Mouse (Mus musculus) MEL (cell line): ENCODE measurements around the gene Med19. TPM values are rescaled to one million over a fixed set of nuclear protein-coding genes. Genes with fewer than 3 reads are reported as not detected.

Source experiments
- DNase-seq: peaks from one replicate; pipeline ENCODE4 v3.0.0; 2011; ENCODE audit warnings: low read depth, low spot score
- H3K27ac ChIP-seq: 2 replicates; pipeline ENCODE4 v1.5.1; 2012; ENCODE audit warnings: low read depth, mild to moderate bottlenecking, control low read depth, low read length, moderate library complexity; ENCODE audit not compliant: control insufficient read depth
- H3K27me3 ChIP-seq, 2 experiments: fragments of 150-350 bp in 1 of 2; sonication (generic) in 1 of 2; 2 replicates each; pipeline ENCODE4 v1.6.1; 2012; ENCODE audit warnings: low read length in 2 of 2, mild to moderate bottlenecking in 2 of 2, improper control_type of control experiment in 1 of 2, moderate library complexity in 1 of 2; ENCODE audit not compliant: insufficient read depth in 2 of 2, control insufficient read depth in 1 of 2
- H3K36me3 ChIP-seq, 2 experiments: 2 replicates each; pipeline ENCODE4 v1.6.1; 2012 to 2014; ENCODE audit warnings: low read length in 2 of 2, improper control_type of control experiment in 1 of 2, inconsistent platforms in 1 of 2, mild to moderate bottlenecking in 1 of 2; ENCODE audit not compliant: insufficient read depth in 2 of 2, control insufficient read depth in 1 of 2
- H3K4me1 ChIP-seq, 2 experiments: fragments of 150-350 bp in 1 of 2; sonication (generic) in 1 of 2; 2 replicates each; pipeline ENCODE4 v1.6.1; 2012; ENCODE audit warnings: low read length in 2 of 2, improper control_type of control experiment in 1 of 2, mild to moderate bottlenecking in 1 of 2; ENCODE audit not compliant: insufficient read depth in 2 of 2, control insufficient read depth in 1 of 2
- H3K4me3 ChIP-seq, 2 experiments: fragments of 150-350 bp in 1 of 2; sonication (generic) in 1 of 2; 2 replicates each; pipeline ENCODE4 v1.5.1; 2012; ENCODE audit warnings: low read depth in 2 of 2, low read length in 2 of 2, mild to moderate bottlenecking in 2 of 2, moderate library complexity in 2 of 2, control low read depth in 1 of 2, improper control_type of control experiment in 1 of 2; ENCODE audit not compliant: control insufficient read depth in 1 of 2, insufficient read depth in 1 of 2
- H3K79me2 ChIP-seq: 2 replicates; pipeline ENCODE4 v1.6.1; 2012; ENCODE audit warnings: mild to moderate bottlenecking, low read length, moderate library complexity; ENCODE audit not compliant: control insufficient read depth, poor library complexity, insufficient read depth
- H3K9ac ChIP-seq: 2 replicates; pipeline ENCODE4 v1.6.1; 2012; ENCODE audit warnings: low read depth, mild to moderate bottlenecking, control low read depth, low read length, moderate library complexity; ENCODE audit not compliant: control insufficient read depth, poor library complexity, severe bottlenecking
- H3K9me3 ChIP-seq: fragments of 150-350 bp; sonication (generic); replicated peaks from 2 replicates; pipeline ENCODE4 v1.6.1; 2012; ENCODE audit warnings: mild to moderate bottlenecking, low read length, improper control_type of control experiment, moderate library complexity; ENCODE audit not compliant: insufficient read depth
- BHLHE40 ChIP-seq: IDR thresholded peaks from 2 replicates; pipeline ENCODE4 v1.6.1; 2012; ENCODE audit warnings: low read depth, mild to moderate bottlenecking, inconsistent platforms, low read length, improper control_type of control experiment, borderline replicate concordance
- E2F4 ChIP-seq: IDR thresholded peaks from 2 replicates; pipeline ENCODE4 v1.6.1; 2011; ENCODE audit warnings: low read depth, low read length, improper control_type of control experiment, borderline replicate concordance
- EP300 ChIP-seq, 2 experiments: IDR thresholded peaks; 2 replicates each; pipeline ENCODE4 v1.6.1; 2011; ENCODE audit warnings: improper control_type of control experiment in 2 of 2, low read length in 2 of 2, low read depth in 1 of 2, mild to moderate bottlenecking in 1 of 2
- MAFK ChIP-seq: IDR thresholded peaks from 2 replicates; pipeline ENCODE4 v1.6.1; 2011; ENCODE audit warnings: low read depth, mild to moderate bottlenecking, low read length, improper control_type of control experiment, borderline replicate concordance
- MAX ChIP-seq: IDR thresholded peaks from 2 replicates; pipeline ENCODE4 v1.6.1; 2011; ENCODE audit warnings: low read length, improper control_type of control experiment
- MXI1 ChIP-seq: IDR thresholded peaks from 2 replicates; pipeline ENCODE4 v1.6.1; 2011; ENCODE audit warnings: mild to moderate bottlenecking, low read depth, low read length, improper control_type of control experiment
- NRF1 ChIP-seq: IDR thresholded peaks from 2 replicates; pipeline ENCODE4 v1.6.1; 2014; ENCODE audit warnings: low read depth, mild to moderate bottlenecking, inconsistent platforms, low read length, improper control_type of control experiment, moderate library complexity; ENCODE audit not compliant: poor library complexity, insufficient read depth, severe bottlenecking
- POLR2AphosphoS5 ChIP-seq: IDR thresholded peaks from 2 replicates; pipeline ENCODE4 v1.6.1; 2012; ENCODE audit warnings: low read depth, borderline replicate concordance, mild to moderate bottlenecking, inconsistent platforms, low read length, moderate library complexity, mixed read lengths
- SMC3 ChIP-seq: IDR thresholded peaks from 2 replicates; pipeline ENCODE4 v1.6.1; 2011; ENCODE audit warnings: low read depth, low read length, improper control_type of control experiment
- USF1 ChIP-seq: IDR thresholded peaks from 2 replicates; pipeline ENCODE4 v1.6.1; 2014; ENCODE audit warnings: low read depth, mild to moderate bottlenecking, inconsistent platforms, low read length, improper control_type of control experiment, moderate library complexity
- USF2 ChIP-seq, 2 experiments: IDR thresholded peaks; 2 replicates each; pipeline ENCODE4 v1.6.1; 2011 to 2012; ENCODE audit warnings: improper control_type of control experiment in 2 of 2, low read length in 2 of 2, borderline replicate concordance in 1 of 2, inconsistent platforms in 1 of 2, low read depth in 1 of 2, mild to moderate bottlenecking in 1 of 2; ENCODE audit not compliant: insufficient read depth in 1 of 2
- polyA plus RNA-seq, 2 experiments: library from polyadenylated mRNA; stranded (reverse) in 1 of 2; unstranded in 1 of 2; fragments of >175 nt in 1 of 2; fragments of >200 nt in 1 of 2; gene quantifications; 2 replicates each; pipeline versions ENCODE4 v1.2.1 to v1.2.4; 2012; ENCODE audit warnings: low replicate concordance in 2 of 2, low read depth in 1 of 2; ENCODE audit not compliant: insufficient read length in 2 of 2, insufficient read depth in 1 of 2, missing spikeins in 1 of 2
- total RNA-seq: library from RNA; depleted of rRNA; stranded (reverse); fragments of 300-350 nt; gene quantifications from 2 replicates; pipeline ENCODE4 v1.2.3, GENCODE M21; 2012; rRNA removed

Gene Med19
- total and polyA plus RNA-seq, 3 experiments = 18.8 to 26.0 TPM; not detected in 1

- TF ChIP-seq POLR2AphosphoS5 (no peak), MAX (no peak)
Measured at GRCm38 (mm10) chr2:84735346-84735920, 57.2 kb downstream of the Med19 start (continued).

DNA sequence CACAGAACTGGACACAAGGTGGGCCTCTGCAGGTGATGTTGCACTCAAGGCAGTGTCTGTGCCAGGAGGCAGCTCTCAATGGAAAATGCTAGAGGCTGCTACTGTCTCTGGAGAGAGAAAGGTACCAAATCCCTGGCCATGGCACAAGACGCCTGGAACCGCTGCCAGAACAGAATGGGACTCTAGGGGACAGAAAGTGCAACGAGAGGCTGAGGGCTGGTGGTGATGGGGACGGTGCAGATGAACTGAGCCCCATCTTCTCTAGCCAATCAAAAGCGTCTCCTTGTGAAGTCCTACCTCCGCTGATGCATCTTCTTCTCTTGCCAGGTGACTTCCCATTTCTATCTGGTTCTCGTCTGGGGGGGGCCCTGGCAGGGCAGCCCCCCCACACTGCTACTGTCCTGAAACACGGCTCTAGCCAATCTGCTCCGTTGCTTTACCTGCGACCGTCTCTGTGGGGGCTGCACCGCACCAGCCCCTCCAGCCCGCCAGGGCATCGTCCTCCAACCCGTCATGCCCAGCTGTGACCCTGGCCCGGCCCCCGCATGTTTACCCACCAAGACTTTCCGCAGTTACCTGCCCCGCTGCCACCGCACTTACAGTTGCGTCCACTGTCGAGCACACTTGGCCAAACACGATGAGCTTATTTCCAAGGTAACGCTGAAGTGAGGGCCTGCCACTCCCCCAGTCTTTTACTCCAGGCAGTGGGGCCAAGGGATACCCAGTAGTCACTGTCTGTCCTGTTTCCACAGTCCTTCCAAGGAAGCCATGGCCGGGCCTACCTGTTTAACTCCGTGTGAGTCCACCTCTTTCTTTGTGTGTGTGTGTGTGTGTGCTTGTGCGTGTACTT lies 58.3 kb downstream of the Med19 start:
- H3K27me3 ChIP-seq = no peaks in the 10 kb centered on the region
- H3K4me1 ChIP-seq = peaks cover 0 to 10% of the 10 kb centered on the region in 2 experiments; a peak in 1 of 4 replicates
- H3K9me3 ChIP-seq = no peaks in the 10 kb centered on the region
- H3K4me3 ChIP-seq = no peak overlapping the region
- DNase-seq = no peak
- no peak overlapping the region for H3K9ac ChIP-seq
- no peak overlapping the region for H3K27ac ChIP-seq
- no peaks in the 10 kb centered on the region for H3K36me3 ChIP-seq
- H3K79me2 ChIP-seq = no peaks in the 10 kb centered on the region
- no peak for TF ChIP-seq EP300 (IDR thresholded peaks at IDR 0.05; ENCODE audit: low read depth in 1 of 2, low read length in 2 of 2)
- no peak for TF ChIP-seq SMC3

GRCm38 (mm10) chr2:84737451-84737925 lies 59.3 kb downstream of the Med19 start:
- no peak overlapping the region for H3K4me3 ChIP-seq
- DNase-seq = no peak
- TF ChIP-seq USF2 (IDR thresholded peaks at IDR 0.05; ENCODE audit: borderline replicate concordance in 1 of 2, insufficient read depth in 1 of 2, low read depth in 1 of 2, low read length in 2 of 2) (no peak), E2F4 (no peak), MAFK (no peak), EP300 (IDR thresholded peaks at IDR 0.05; ENCODE audit: low read depth in 1 of 2, low read length in 2 of 2) (no peak), MXI1 (no peak), USF1 (no peak), NRF1 (no peak), BHLHE40 (no peak)
- TF ChIP-seq, all 39 proteins: peak for 0
- Histone ChIP-seq H3K36me3 (no peaks in the 10 kb centered on the region), H3K27ac (no peak overlapping the region), H3K79me2 (no peaks in the 10 kb centered on the region), H3K4me1 (peaks cover 0 to 10% of the 10 kb centered on the region in 2 experiments; a peak in 1 of 4 replicates), H3K9ac (no peak overlapping the region), H3K9me3 (no peaks in the 10 kb centered on the region), H3K27me3 (no peaks in the 10 kb centered on the region)

Other genes starting within 250 kb of the Med19 start
- 0.82 and 1.1 TPM in 2 replicates for gene Tfpi, start 201.6 kb upstream of the Med19 start, total RNA-seq
- 1 to 10 TPM in 1 of 2 experiments, not detected in 1; 2.5 TPM for gene Tfpi, start 201.6 kb upstream of the Med19 start, polyA plus RNA-seq
- 11.5 and 12.7 TPM in 2 replicates for gene Ctnnd1, start 27.6 kb upstream of the Med19 start, total RNA-seq
- gene Ctnnd1, start 27.6 kb upstream of the Med19 start, polyA plus RNA-seq = 10 to 100 TPM in 1 of 2 experiments, not detected in 1; 31.6 TPM
- 0.04 TPM in 1 of 2 replicates, not detected in the other for gene Btbd18, start 19.3 kb upstream of the Med19 start, total RNA-seq
- gene Btbd18, start 19.3 kb upstream of the Med19 start, polyA plus RNA-seq = under 1 TPM in 1 of 2 experiments, not detected in 1; 0.07 TPM
- 79.0 and 89.9 TPM in 2 replicates for gene Selenoh, start 7.6 kb upstream of the Med19 start, total RNA-seq
- gene Selenoh, start 7.6 kb upstream of the Med19 start, polyA plus RNA-seq = 10 to 100 TPM in 1 of 2 experiments, not detected in 1; 70.7 TPM
- gene Gm28635, start 361 bp upstream of the Med19 start, total RNA-seq = 0.19 TPM in 1 of 2 replicates, not detected in the other
- not detected for gene Gm28635, start 361 bp upstream of the Med19 start, polyA plus RNA-seq
- gene Tmx2, start 738 bp downstream of the Med19 start, total RNA-seq = 54.2 and 66.8 TPM in 2 replicates
- 10 to 100 TPM in 1 of 2 experiments, not detected in 1; 64.6 TPM for gene Tmx2, start 738 bp downstream of the Med19 start, polyA plus RNA-seq
- 26.4 and 29.3 TPM in 2 replicates for gene Zdhhc5, start 36.8 kb downstream of the Med19 start, total RNA-seq
- 10 to 100 TPM in 1 of 2 experiments, not detected in 1; 42.9 TPM for gene Zdhhc5, start 36.8 kb downstream of the Med19 start, polyA plus RNA-seq
- 27.1 and 29.1 TPM in 2 replicates for gene Clp1, start 48.9 kb downstream of the Med19 start, total RNA-seq
- gene Clp1, start 48.9 kb downstream of the Med19 start, polyA plus RNA-seq = 10 to 100 TPM in 1 of 2 experiments, not detected in 1; 29.8 TPM
- not detected in 2 replicates for gene Ypel4, start 55.7 kb downstream of the Med19 start, total RNA-seq
- gene Ypel4, start 55.7 kb downstream of the Med19 start, polyA plus RNA-seq = under 1 TPM in 1 of 2 experiments, not detected in 1; 0.06 TPM
- not detected in 2 replicates for gene Gm19426, start 65.3 kb downstream of the Med19 start, total RNA-seq
- gene Gm19426, start 65.3 kb downstream of the Med19 start, polyA plus RNA-seq = not detected
- not detected in 2 replicates for gene Serping1, start 97.0 kb downstream of the Med19 start, total RNA-seq
- not detected for gene Serping1, start 97.0 kb downstream of the Med19 start, polyA plus RNA-seq
- gene Ube2l6, start 120.4 kb downstream of the Med19 start, total RNA-seq = 8.8 and 17.5 TPM in 2 replicates
- gene Ube2l6, start 120.4 kb downstream of the Med19 start, polyA plus RNA-seq = 10 to 100 TPM in 1 of 2 experiments, not detected in 1; 37.0 TPM
- gene Smtnl1, start 144.2 kb downstream of the Med19 start, total RNA-seq = not detected in 2 replicates
- gene Smtnl1, start 144.2 kb downstream of the Med19 start, polyA plus RNA-seq = not detected
- gene Timm10, start 148.6 kb downstream of the Med19 start, total RNA-seq = 165 and 193 TPM in 2 replicates
- gene Timm10, start 148.6 kb downstream of the Med19 start, polyA plus RNA-seq = 100 to 1,000 TPM in 1 of 2 experiments, not detected in 1; 129 TPM
- 93.3 and 131 TPM in 2 replicates for gene Slc43a1, start 160.4 kb downstream of the Med19 start, total RNA-seq
- gene Slc43a1, start 160.4 kb downstream of the Med19 start, polyA plus RNA-seq = 100 to 1,000 TPM in 1 of 2 experiments, 10 to 100 TPM in 1; 69.8 to 108 TPM
- 0.12 TPM in 1 of 2 replicates, not detected in the other for gene Rtn4rl2, start 208.3 kb downstream of the Med19 start, total RNA-seq
- gene Rtn4rl2, start 208.3 kb downstream of the Med19 start, polyA plus RNA-seq = 1 to 10 TPM in 1 of 2 experiments, not detected in 1; 1.1 TPM